Mouse (Mus musculus) brain, embryonic 18.5 days (tissue): ENCODE results near the gene Chid1.

Experiments used
- DNase-seq: peaks from one replicate; pipeline ENCODE4 v3.0.0-alpha.2; 2012; ENCODE audit warnings: low read depth, low spot score

Chid1 gene

DNA sequence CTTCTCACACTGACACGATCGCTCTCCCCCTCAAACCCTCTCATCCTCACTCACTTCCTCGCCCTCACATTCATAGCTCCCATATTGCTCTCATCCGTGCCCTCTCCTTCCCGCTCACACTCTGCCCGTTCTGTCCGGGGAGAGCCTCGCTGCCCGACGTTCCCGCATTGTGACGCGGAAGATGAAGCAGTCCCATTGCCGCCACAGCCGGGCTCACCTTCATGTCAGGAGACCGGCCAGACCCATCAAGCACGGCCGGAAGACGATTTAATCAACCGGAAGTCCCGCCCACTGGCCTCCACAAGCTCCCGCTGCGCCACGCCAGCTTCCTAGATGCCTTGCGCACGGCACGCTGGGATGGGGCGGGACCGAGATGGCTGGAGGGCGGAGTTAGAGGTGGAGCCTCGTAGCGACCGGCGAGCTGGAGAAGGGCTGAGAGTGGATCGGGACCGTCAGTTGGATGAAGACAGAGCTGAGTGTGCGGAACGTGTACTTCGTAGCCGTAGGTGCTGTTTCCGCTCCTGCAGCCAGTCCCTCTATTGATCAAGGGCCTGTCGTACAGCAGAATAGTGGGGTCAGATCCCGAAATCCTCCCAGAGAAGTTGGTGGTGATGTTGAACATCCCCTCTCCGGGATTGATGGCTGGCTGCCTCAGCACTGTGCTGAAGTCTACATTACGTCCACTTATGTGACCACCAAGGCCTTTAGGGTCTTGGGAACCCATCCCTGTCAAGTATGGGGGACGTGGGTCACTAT, at the start of gene Chid1:
Chid1 (minus strand) TSS at position 302 of the 756 bp plus-strand sequence.
- peak; percentile 91 for DNase-seq

DNA sequence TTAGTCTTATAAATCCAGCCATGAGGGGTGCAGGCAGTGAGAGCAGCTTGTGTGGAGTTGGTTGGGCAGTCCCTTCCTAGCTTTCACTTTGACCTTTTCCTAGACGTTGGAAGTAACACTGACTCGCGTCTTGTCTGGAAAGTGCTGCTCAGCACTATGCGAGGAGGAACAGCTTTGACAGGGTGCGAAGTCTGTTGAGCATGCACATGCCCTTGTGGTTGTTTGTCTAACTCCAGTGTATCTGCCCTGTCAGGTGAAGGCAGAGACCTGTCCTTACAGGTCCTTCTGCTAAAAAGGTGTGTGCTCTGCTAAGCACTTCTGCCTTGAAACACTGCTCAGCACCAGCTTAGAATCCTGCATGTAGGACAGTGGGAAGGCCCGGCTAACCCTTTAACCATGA, 49.2 kb upstream of the Chid1 start:
- DNase-seq = no peak

DNA sequence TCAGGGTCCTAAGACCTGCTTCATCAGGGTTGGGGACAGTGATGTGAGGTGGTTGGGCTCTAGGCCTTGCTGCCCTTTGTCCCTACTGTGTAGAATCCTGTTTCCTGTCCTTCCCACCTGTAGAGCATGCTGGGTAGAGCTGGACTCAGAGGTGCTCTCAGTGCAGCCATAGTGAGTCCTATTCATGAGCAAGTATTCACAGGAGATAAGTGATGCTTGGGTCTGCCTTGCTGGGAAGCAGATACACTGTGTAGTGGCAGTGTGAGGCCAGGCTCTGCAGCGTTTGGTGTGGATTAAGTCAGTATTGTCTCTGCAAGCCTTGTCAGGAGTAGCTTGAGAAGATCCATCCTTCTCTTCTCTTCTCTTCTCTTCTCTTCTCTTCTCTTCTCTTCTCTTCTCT, 46.2 kb upstream of the Chid1 start:
- no peak for DNase-seq

DNA sequence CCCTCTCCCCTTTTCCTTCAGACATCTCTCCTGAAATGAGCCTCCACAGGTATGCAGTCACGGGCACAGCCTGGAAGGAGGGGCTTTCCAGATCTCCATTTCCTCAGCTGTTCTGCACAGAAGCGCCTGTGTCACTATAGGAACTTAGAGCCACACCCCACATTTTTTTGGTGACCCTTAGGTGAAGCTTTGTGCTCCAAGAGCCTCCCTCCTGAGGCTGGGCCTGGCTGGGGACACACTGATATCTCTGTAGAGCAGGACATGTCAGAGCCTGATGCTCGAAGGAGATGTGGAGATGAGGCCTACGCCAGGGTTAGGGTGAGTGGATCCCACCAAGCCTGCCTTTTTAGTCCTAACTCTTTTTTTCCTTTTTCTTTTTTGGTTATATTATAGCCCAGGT, 45.6 kb upstream of the Chid1 start:
- DNase-seq = no peak

DNA sequence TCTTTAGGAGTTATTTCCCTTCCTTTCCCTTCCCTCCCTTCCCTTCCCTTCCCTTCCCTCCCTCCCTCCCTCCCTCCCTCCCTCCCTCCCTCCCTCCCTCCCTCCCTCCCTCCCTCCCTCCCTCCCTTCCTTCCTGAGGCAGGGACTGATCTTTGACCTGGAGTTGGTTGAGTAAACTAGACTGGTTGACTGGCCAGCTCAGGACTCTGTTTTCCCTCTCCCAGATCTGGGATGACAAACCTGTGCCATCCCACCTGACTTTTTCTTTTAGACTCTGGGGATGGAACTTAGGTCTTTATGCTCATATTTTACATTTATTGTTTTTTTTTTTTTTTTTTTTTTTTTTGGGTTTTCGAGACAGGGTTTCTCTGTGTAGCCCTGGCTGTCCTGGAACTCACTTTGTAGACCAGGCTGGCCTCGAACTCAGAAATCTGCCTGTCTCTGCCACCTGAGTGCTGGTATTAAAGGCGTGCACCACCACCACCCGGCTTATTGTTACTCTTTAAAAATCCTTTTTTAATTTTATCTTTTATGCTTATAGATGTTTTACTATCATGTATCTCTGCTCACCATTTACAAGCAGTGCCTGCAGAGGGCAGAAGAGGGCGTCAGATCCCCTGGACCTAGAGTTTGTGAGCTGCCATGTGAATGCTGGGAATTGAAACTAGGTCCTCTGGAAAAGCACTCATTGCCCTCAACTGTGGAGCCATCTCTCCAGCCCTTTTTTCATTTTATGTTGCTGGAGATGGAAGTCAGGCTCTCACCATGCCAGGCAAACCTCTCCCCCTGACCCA, 44.6 kb upstream of the Chid1 start:
- no peak for DNase-seq

DNA sequence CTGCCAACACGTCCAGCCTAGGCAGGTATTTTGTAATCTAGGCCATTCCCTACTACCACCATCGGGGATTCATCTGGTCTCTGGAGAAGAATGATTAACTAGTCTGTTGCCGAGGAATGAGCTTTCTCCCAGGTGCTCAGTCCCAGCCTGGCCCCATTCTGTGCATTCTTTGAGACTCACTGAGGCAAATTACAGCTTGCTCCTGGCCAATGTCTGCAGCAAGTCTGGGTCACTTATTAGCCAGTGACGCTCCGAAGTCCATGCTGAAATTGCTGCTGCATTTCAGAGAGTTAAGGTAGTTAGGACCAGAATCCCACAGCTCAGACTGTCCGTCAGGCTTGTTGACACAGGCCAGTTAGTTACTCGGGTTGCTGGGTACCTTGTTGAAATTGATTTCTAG, 41.7 kb upstream of the Chid1 start:
- DNase-seq = no peak

DNA sequence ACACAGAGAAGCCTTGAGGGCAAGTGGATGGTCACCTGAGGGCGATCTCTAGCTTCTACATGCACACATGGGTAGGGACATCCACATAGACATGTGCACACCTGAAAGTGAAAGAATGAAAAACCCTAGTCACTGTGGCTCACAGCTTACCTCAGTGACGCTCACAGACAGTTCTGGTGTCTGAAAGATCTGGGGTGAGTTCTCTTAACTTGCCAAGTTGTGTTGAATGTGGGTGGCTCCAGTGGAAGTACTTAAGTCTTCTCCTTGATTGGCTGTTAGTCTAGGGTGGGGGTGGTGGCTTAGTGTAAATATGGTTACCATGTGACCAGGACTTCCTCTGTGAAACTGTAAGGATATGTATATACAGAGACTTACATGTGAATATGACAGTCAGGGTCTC, 39.3 kb upstream of the Chid1 start:
- DNase-seq = no peak

DNA sequence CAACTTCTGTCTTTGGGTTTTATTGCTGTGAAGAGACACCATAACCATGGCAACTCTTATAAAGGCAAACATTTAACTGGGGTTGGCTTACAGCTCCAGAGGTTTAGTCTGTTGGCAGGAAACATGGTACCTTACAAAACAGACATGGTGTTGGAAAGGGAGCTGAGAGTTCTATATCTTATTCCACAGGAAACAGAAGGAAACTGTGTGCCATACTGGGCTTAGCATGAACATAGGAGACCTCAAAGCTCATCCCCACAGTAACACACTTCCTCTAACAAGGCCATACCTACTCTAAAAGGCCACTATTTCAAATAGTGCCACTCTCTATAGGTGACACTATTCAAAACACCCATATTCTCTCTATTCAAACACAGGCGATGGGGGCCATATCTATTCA, 38.9 kb upstream of the Chid1 start:
- no peak for DNase-seq

DNA sequence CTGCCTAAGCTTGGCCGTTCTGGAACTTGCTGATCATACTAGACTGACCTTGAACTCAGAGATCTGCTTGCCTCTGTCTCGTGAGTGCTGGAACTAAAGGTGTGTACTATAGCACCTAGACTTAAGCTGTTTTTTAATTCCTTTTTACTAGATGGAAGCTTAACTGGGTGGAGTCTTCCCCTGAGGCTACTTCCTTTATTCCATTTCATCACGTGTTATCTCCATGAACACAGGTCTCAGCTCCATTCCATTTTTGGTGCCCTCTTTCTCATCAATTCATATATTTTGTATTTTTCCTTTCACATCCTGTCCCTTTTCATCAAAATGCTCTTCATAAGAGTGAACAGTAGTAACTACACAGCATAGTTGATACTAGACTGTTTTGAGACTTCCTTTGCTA, 38.1 kb upstream of the Chid1 start:
- DNase-seq = no peak

DNA sequence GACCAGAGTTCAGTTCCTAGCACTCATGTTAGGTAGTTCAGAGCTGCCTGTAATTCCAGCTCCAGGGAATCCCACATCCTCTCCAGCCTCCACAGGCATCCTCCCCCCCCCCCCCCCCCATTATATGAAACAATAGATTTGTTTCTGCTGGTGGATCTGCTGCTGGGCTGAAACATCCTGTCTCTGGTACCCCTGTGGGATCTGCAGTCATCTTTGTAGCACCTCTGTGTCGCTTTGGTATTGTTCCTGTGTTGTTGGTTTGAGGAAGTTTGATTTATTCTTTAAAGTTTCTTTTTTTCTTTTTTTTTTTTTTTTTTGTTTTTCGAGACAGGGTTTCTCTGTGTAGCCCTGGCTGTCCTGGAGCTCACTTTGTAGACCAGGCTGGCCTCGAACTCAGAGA, 35.8 kb upstream of the Chid1 start:
- DNase-seq = no peak

DNA sequence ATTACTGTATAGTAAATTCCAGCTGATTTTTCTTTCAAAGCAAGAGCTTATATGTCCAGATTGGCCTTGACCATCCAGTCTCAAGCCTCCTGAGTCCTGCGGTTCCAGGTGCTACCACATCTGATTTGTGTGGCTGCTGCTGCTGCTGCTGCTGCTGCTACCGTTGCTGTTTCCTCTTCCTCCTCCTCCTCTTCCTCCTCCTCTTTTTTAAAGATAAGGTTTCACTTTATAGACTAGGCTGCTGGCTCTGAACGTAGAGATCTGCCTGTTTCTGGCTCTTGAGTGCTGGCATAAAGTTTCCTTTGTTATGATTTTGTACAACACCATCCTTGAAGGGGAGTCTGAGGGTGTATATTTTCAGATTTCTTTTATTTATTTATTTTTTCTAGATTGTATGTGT, 34.4 kb upstream of the Chid1 start:
- no peak for DNase-seq

DNA sequence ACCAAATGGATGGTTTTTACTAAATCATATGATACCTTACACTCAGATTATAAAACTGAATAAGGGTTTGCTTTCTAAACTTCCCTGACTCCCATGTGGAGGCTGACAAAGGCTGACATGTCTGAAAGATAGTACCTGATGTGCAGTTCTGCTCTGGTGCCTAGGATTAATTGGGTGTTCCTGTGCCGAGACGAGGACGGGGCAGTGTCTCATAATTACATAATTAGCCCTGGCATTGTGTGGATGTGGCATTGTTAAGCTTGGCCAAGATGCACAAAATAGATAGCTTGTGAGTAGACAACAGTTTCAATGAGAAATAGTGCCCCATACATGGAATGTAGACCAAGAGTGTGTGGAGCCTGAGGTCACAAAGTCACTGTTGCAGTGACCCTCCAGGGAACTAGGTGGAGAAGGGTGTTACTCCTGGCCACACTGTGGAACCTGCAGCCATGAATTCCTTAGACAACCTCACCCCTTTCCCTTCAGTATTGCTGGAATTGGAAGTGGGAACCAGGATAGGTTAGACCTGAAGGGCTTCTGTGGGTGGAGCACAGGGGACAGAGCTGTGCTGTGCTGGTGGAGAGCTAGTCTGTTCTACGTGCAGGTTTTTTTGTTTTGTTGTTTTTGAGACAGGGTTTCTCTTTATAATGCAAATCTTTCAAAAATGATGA, 31.1 kb upstream of the Chid1 start:
- no peak for DNase-seq

DNA sequence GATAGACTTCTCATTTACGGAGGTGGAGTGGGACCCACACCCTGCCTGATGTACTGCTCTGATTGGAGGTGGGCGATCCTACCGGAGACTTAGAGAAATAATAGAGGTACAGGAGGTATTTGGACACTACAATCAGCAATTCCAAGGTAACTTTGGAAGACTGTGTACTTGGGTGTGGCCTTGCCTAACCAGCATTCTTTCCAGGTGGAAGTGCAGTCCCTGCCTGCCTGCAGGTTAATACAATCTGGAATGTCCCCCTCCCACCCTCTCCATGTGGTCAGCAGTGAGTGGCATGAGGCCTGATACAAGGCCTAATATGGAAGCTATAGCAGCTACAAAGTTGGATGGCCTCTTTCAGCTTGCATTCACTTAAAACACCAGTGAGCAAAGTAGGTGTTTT, 30.3 kb upstream of the Chid1 start:
- no peak for DNase-seq

DNA sequence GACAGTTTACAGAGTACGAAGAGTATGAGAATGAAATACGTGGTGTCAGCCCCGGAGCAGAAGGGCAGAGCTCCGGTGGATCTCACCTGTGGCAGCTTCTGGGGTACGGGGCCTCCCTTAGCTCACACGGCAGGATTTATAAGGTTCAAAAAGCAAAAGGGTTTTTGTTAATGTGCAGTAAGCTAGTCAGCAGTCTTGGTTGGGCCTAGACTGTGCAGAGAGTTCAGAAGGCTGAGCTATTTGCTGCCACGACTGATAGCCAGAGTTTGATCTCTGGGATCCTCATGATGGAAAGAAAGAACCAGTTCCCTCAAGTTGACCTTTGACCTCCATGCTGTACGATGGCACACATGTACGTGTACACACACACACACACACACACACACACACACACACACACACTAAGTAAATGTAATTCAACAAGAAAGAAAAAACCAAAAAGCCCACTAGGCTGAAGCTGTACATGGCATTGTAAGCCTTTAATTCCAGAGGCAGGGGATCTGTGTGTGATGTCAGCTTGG, 29.7 kb upstream of the Chid1 start:
- no peak for DNase-seq

DNA sequence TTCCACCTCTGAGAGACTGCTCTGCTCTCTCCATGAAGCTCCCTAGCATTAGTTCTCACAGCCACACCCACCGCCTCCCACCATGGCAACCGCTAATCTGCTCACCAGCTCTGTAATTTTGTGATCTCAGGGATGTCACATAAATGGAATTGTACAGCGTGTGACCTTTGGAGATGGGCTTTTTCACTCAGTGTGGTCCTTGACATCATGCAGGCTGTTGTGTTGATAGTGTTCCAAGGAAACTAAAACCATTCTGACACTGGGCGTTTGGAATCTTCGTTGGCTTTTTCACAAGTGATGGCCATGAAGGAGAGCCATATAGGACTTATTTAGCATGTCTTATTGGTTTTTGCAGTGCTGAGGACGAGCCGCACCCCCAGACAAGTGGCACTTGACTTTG, 26.9 kb upstream of the Chid1 start:
- DNase-seq = no peak

DNA sequence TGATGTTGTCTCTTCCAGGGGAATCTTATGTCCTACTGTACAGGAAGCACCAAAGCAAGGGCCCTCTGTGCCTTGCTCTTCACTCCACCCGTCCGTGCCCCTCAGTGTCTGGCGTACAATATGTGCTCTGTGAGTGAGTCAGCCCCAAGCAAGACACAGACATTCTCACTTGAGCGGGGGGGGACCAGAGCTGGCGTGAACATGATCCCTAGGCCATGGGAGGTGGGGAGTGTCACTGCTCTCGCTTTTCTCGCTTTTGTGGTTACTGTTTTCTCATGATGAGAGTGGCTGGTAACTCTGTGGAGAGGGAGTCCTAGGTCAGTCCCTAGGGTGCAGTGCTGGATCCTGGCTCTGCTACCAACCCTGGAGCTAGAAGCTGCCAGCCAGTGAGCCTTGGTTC, 24.9 kb upstream of the Chid1 start:
- no peak for DNase-seq

DNA sequence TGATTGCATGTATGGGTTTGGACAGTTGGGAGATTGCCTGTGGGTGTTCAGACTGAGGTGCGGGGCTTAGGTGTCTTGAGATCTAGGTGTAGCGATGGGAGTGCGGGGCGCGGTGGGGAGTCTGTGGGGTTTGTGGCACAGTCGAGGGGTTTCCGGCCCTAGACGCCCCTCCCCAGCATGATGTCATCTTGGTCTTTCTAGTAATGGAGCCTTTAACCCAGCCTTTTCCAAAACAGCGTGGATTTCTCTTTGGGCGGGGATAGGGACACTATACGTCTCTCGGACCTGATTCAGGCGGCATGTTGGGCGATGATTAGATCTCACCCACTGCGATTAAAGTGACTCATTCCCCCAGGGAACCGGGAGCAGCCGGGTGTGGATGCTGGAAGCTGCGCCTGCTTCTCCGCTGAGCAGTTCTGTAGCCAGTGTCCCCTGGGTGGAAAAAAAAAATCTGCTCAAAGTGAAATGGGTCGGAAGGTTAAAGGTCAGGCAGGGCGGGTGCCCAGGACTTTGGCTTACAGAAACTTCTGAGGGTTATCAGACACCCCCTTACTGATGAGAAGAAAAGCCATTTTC, 23.3 kb upstream of the Chid1 start:
- no peak for DNase-seq

DNA sequence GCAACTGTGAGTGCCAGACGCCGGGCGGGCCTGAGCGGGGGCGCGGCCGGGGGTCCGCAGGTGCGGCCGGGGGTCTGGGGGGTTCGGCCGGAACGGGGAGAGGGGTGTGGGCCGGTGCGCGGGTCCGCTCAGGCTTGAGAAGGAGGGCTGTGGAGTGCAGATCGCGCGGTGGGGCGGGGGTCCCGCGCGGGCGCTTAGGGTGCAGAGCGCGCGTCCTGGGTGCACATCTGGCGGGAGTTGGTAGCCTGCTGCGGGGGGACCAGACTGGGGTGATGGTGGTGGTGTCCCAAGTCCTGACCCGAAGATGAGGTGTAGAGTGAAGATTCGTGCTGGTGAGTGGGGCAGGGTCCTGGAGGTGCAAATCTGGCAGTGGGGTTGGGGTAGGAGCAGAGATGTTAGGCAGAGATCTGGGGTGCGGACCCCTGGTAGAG, 22.8 kb upstream of the Chid1 start:
- no peak for DNase-seq

DNA sequence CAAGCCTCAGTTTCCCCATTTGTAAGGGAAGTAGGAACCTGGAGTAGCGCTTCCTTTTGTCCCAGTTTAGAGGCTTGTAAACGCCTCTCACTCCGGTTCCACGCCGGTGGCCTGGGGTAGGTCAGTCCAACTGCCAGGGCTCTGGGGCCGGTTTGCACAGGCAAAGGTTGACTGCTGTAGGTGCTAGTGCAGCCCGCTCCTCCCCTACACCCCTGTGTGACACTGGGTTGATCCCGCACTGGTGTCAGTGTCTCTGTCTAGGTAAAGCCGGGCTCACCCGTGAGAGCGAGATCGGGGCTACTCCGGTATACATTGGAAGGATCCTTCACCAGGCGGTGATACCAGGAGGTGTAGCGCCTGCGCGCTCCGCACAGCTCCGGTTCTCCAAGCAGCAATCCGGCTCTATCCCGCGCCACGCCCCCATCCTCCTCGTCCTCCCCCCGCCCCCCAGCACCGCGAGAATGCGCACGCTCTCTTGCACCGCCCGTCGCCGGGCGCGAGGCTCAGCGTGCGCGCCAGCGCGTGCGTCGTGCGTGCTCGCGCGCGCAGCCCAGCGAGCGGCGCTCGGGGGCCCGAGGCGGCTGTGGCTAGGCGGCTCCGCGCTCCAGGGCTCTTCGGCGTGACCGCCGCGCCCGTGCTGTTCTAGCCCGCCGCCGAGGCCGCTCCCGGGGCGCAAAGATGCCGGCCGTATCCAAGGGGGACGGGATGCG, 22.2 kb upstream of the Chid1 start, which contains the start of gene Ap2a2:
Ap2a2 (plus strand) TSS at position 492 of the 710 bp plus-strand sequence.
- DNase-seq = peak; percentile 91

DNA sequence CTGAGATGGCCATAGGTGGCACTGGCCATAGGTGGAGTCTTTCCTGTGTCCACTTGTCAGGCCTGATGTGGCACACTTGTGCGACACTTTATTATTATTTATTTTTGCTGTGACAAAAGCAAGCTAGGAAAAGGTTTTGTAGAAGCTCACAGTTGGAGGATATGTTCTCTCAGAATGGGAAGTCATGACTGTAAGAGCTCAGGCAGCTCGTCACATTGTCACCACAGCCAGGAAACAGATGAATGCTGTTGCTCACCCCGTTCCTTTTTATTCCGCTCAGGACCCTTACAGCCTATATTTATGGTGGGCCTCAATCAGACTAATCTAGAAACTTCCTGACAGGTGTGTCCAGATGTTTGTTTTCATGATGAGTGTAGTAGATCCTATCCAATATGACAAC, 20.8 kb upstream of the Chid1 start:
- no peak for DNase-seq

DNA sequence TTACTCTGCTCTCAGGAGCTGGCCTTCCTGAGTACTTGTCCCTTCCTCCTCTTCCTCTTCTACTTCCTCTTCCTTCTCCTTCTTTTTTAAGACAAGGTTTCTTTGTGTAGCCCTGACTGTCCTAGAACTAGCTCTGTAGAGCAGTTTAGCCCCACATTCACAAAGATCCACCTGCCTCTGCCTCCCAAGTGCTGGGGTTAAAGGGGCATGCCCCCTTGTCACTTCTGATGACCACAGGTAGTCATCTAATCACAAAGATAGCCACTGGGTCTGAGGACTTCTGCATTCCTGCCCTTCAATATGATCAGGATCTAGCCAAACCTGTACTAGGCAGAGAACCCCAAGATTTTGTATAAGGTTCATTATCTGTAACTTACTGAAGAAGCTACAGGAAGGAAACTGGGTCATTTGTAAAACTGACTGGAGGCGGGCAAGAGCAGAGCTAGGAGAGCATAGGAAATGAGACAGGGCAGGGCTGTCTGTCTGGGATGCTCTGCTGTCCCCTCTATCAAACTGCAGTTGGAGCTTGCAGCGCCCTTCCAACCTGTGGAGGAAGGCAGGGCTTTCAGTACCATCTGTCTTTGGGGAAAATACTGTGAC, 20.2 kb upstream of the Chid1 start:
- DNase-seq = no peak
